26 mouse cellular contexts compared by ENCODE assay signal in genomic region chr3:68284500-68284899, GRCm38 (mm10).
DNase-seq lines count a peak whose midpoint lies in the region; ATAC-seq and TF ChIP-seq lines count a peak whose summit lies in the region.
"Had no signal": no experiment of that assay in that cellular context is flagged by ENCODE, and none has a peak within 500 bp of the region (broad histone marks: within the 10 kb centered on the region; RNA-seq: fewer than 3 reads in every experiment).

No protein-coding gene starts in this region.

- DNase-seq in hindbrain, postnatal 0 days (ENCODE audit: low spot score) = peak; percentile 28
- DNase-seq in hindbrain, embryonic 10.5 days (ENCODE audit: low spot score) = no peak
- DNase-seq in neural tube, embryonic 10.5 days (ENCODE audit: extremely low spot score, low spot score) = no peak
- DNase-seq in heart, adult 8-10 months (ENCODE audit: low spot score) = no peak
- DNase-seq: adrenal gland, adult 2 months; adrenal gland, postnatal 14 days; cerebellum, adult 18-20 months; cerebellum, adult 9-10 months; cerebellum, postnatal 36 days; embryo, embryonic 11 days; gastrocnemius, postnatal 25 days; heart, adult 18-20 months; heart, postnatal 14 days; heart, postnatal 4 days; kidney, adult 2 months had no signal

- H3K4me3 ChIP-seq in forebrain, embryonic 15.5 days = no peak overlapping the region
- no peak overlapping the region for H3K4me3 ChIP-seq in forebrain, embryonic 13.5 days
- no peak overlapping the region for H3K4me3 ChIP-seq in hindbrain, postnatal 0 days (ENCODE audit: low read length)
- H3K4me3 ChIP-seq in hindbrain, embryonic 10.5 days = no peak overlapping the region
- H3K4me3 ChIP-seq in neural tube, embryonic 13.5 days = no peak overlapping the region
- H3K4me3 ChIP-seq: embryonic facial prominence, embryonic 10.5 days; embryonic facial prominence, embryonic 13.5 days; erythroblast, embryonic 14.5 days; heart, embryonic 10.5 days; heart, embryonic 13.5 days had no signal

- no peak overlapping the region for H3K9ac ChIP-seq in forebrain, embryonic 15.5 days (replicated peaks)
- no peak overlapping the region for H3K9ac ChIP-seq in forebrain, embryonic 13.5 days
- H3K9ac ChIP-seq in hindbrain, postnatal 0 days (replicated peaks; ENCODE audit: low read length) = no peak overlapping the region
- no peak overlapping the region for H3K9ac ChIP-seq in neural tube, embryonic 13.5 days
- H3K9ac ChIP-seq: embryonic facial prominence, embryonic 13.5 days; heart, embryonic 13.5 days; hindbrain, embryonic 14.5 days had no signal

- WGBS in forebrain, embryonic 15.5 days = 40% methylated on average over 2 of the region's 2 CpGs
- WGBS in forebrain, embryonic 13.5 days = 54% methylated on average over 2 of the region's 2 CpGs
- WGBS in hindbrain, postnatal 0 days = 43% methylated on average over 2 of the region's 2 CpGs
- WGBS in hindbrain, embryonic 10.5 days = 86% methylated on average over 2 of the region's 2 CpGs
- 21% methylated on average over 2 of the region's 2 CpGs for WGBS in neural tube, embryonic 13.5 days

- H3K27ac ChIP-seq in forebrain, embryonic 15.5 days (replicated peaks) = no peak overlapping the region
- H3K27ac ChIP-seq in forebrain, embryonic 13.5 days = no peak overlapping the region
- no peak overlapping the region for H3K27ac ChIP-seq in hindbrain, postnatal 0 days
- no peak overlapping the region for H3K27ac ChIP-seq in hindbrain, embryonic 10.5 days
- H3K27ac ChIP-seq in neural tube, embryonic 13.5 days (replicated peaks) = peak overlapping the region; percentile 74; the same call in 1 of the 2 replicates
- H3K27ac ChIP-seq: embryonic facial prominence, embryonic 10.5 days; embryonic facial prominence, embryonic 13.5 days; heart, embryonic 10.5 days; heart, embryonic 13.5 days had no signal

- TF ChIP-seq CTCF in hindbrain, postnatal 0 days (IDR thresholded peaks at IDR 0.05; ENCODE audit: low read depth) = no peak

- ATAC-seq in forebrain, embryonic 15.5 days (replicated peaks) = peak; percentile 57; the same call in 1 of the 2 replicates
- ATAC-seq in forebrain, embryonic 13.5 days = no peak
- ATAC-seq in hindbrain, postnatal 0 days = no peak
- ATAC-seq in neural tube, embryonic 13.5 days (ENCODE audit: low read depth) = no peak
- ATAC-seq: CD4-positive, CD25-positive, alpha-beta regulatory T cell, adult 4 months; intestine, postnatal 0 days had no signal

- H3K36me3 ChIP-seq in forebrain, embryonic 15.5 days = no peaks in the 10 kb centered on the region
- H3K36me3 ChIP-seq in forebrain, embryonic 13.5 days (ENCODE audit: poor library complexity, severe bottlenecking) = no peaks in the 10 kb centered on the region
- no peaks in the 10 kb centered on the region for H3K36me3 ChIP-seq in hindbrain, postnatal 0 days (ENCODE audit: insufficient read depth, low read length)
- H3K36me3 ChIP-seq in hindbrain, embryonic 10.5 days = no peaks in the 10 kb centered on the region
- H3K36me3 ChIP-seq in neural tube, embryonic 13.5 days = no peaks in the 10 kb centered on the region
- H3K36me3 ChIP-seq: embryonic facial prominence, embryonic 10.5 days; embryonic facial prominence, embryonic 13.5 days; heart, embryonic 10.5 days; heart, embryonic 13.5 days had no signal

- peaks cover 15% of the 10 kb centered on the region for H3K4me1 ChIP-seq in forebrain, embryonic 15.5 days
- peaks cover 12% of the 10 kb centered on the region for H3K4me1 ChIP-seq in forebrain, embryonic 13.5 days
- peaks cover 3% of the 10 kb centered on the region; the same call in 1 of the 2 replicates for H3K4me1 ChIP-seq in hindbrain, postnatal 0 days (ENCODE audit: insufficient read depth, low read length)
- H3K4me1 ChIP-seq in hindbrain, embryonic 10.5 days (replicated peaks) = peaks cover 3% of the 10 kb centered on the region; the same call in 1 of the 2 replicates
- H3K4me1 ChIP-seq in neural tube, embryonic 13.5 days (replicated peaks) = peaks cover 25% of the 10 kb centered on the region
- H3K4me1 ChIP-seq: embryonic facial prominence, embryonic 10.5 days; embryonic facial prominence, embryonic 13.5 days; heart, embryonic 10.5 days; heart, embryonic 13.5 days had no signal

- no peaks in the 10 kb centered on the region for H3K27me3 ChIP-seq in forebrain, embryonic 15.5 days
- peaks cover 10% of the 10 kb centered on the region for H3K27me3 ChIP-seq in forebrain, embryonic 13.5 days
- no peaks in the 10 kb centered on the region for H3K27me3 ChIP-seq in hindbrain, postnatal 0 days (ENCODE audit: insufficient read depth, low read length)
- H3K27me3 ChIP-seq in hindbrain, embryonic 10.5 days (ENCODE audit: insufficient read depth, poor library complexity, severe bottlenecking) = no peaks in the 10 kb centered on the region
- H3K27me3 ChIP-seq in neural tube, embryonic 13.5 days = no peaks in the 10 kb centered on the region
- H3K27me3 ChIP-seq: embryonic facial prominence, embryonic 13.5 days; heart, embryonic 13.5 days had no signal

- H3K9me3 ChIP-seq in forebrain, embryonic 15.5 days = no peaks in the 10 kb centered on the region
- H3K9me3 ChIP-seq in forebrain, embryonic 13.5 days (replicated peaks) = no peaks in the 10 kb centered on the region
- no peaks in the 10 kb centered on the region for H3K9me3 ChIP-seq in hindbrain, postnatal 0 days (ENCODE audit: low read length)
- H3K9me3 ChIP-seq in hindbrain, embryonic 10.5 days = no peaks in the 10 kb centered on the region
- H3K9me3 ChIP-seq in neural tube, embryonic 13.5 days = no peaks in the 10 kb centered on the region
- H3K9me3 ChIP-seq: embryonic facial prominence, embryonic 10.5 days; embryonic facial prominence, embryonic 13.5 days; heart, embryonic 10.5 days; heart, embryonic 13.5 days had no signal

- H3K4me2 ChIP-seq in forebrain, embryonic 15.5 days (replicated peaks) = no peak overlapping the region
- no peak overlapping the region for H3K4me2 ChIP-seq in forebrain, embryonic 13.5 days
- H3K4me2 ChIP-seq in hindbrain, postnatal 0 days (ENCODE audit: low read depth, low read length) = no peak overlapping the region
- peak overlapping the region; percentile 39; the same call in 1 of the 2 replicates for H3K4me2 ChIP-seq in neural tube, embryonic 13.5 days
- H3K4me2 ChIP-seq: embryonic facial prominence, embryonic 13.5 days; heart, embryonic 13.5 days had no signal
